Mouse (Mus musculus) hindbrain, embryonic 14.5 days (tissue): ENCODE measurements at regions not wholly inside any gene's neighbourhood (a gene's known extent, or its start where the extent isn't known, plus 50 kb on each side); places are given as distances from the start of the nearest gene placed in this dataset.

ENCODE experiments used
- ATAC-seq: fragments of 200-750 bp; cut with Nextera tagmentation; 2 replicates; pipeline ENCODE4 v1.8.0; 2017; ENCODE audit warnings: moderate number of reproducible peaks, mild to moderate bottlenecking, moderate TSS enrichment, moderate library complexity; ENCODE audit not compliant: low FRiP score
- DNase-seq: peaks from one replicate; pipeline ENCODE4 v3.0.0-alpha.2; 2015; ENCODE audit warnings: low spot score
- H3K27ac ChIP-seq: fragments of 300-500 bp; sonication (generic); 2 replicates; pipeline ENCODE4 v1.5.1; 2014; ENCODE audit warnings: mild to moderate bottlenecking, moderate library complexity
- H3K27me3 ChIP-seq: fragments of 300-500 bp; sonication (generic); 2 replicates; pipeline ENCODE4 v1.6.1; 2014; ENCODE audit warnings: mild to moderate bottlenecking, low read length, mixed read lengths; ENCODE audit not compliant: control insufficient read depth, insufficient read depth
- H3K36me3 ChIP-seq: fragments of 300-500 bp; sonication (generic); replicated peaks from 2 replicates; pipeline ENCODE4 v1.6.1; 2014; ENCODE audit not compliant: control insufficient read depth, insufficient read depth
- H3K4me1 ChIP-seq: fragments of 300-500 bp; sonication (generic); replicated peaks from 2 replicates; pipeline ENCODE4 v1.6.1; 2014; ENCODE audit warnings: antibody characterized with exemption, low read length, mixed read lengths; ENCODE audit not compliant: control insufficient read depth, insufficient read depth
- H3K4me2 ChIP-seq: fragments of 300-500 bp; sonication (generic); replicated peaks from 2 replicates; pipeline ENCODE4 v1.6.1; 2014; ENCODE audit warnings: mild to moderate bottlenecking, moderate library complexity
- H3K4me3 ChIP-seq: fragments of 300-500 bp; sonication (generic); replicated peaks from 2 replicates; pipeline ENCODE4 v1.5.1; 2014; ENCODE audit warnings: mild to moderate bottlenecking, low read length
- H3K9ac ChIP-seq: fragments of 300-500 bp; sonication (generic); 2 replicates; pipeline ENCODE4 v1.6.1; 2014
- H3K9me3 ChIP-seq: fragments of 300-500 bp; sonication (generic); 2 replicates; pipeline ENCODE4 v1.6.1; 2016; ENCODE audit warnings: low read length; ENCODE audit not compliant: control insufficient read depth
- WGBS: fragments of 180-500 bp; shearing (Covaris S2); extraction: QIAGEN DNeasy Blood & Tissue Kit; methylation state at CpG from one replicate; pipeline ENCODE4 v1.1.7; 2014; 5-methylcytosine and 5-hydroxymethylcytosine counted together

- Histone ChIP-seq H3K4me3 (no peak overlapping the region), H3K9me3 (no peaks in the 10 kb centered on the region), H3K27ac (no peak overlapping the region), H3K9ac (no peak overlapping the region), H3K36me3 (no peaks in the 10 kb centered on the region), H3K4me1 (no peaks in the 10 kb centered on the region), H3K27me3 (no peaks in the 10 kb centered on the region), H3K4me2 (no peak overlapping the region)
- DNase-seq: no peak
- WGBS: 76% methylated on average over 4 of the region's 4 CpGs
- no peak for ATAC-seq
Measured at GRCm38 (mm10) chr5:54356105-54356504, 357.8 kb downstream of the Stim2 start.

GRCm38 (mm10) chr5:54357501-54357900 is 359.2 kb downstream of the Stim2 start:
- ATAC-seq: no peak
- DNase-seq: no peak
- H3K27me3 ChIP-seq: no peaks in the 10 kb centered on the region
- WGBS: 69% methylated on average over 4 of the region's 4 CpGs
- no peaks in the 10 kb centered on the region for H3K36me3 ChIP-seq
- H3K4me1 ChIP-seq: no peaks in the 10 kb centered on the region
- H3K27ac ChIP-seq: no peak overlapping the region
- H3K4me2 ChIP-seq: no peak overlapping the region
- no peaks in the 10 kb centered on the region for H3K9me3 ChIP-seq
- H3K9ac ChIP-seq: no peak overlapping the region
- no peak overlapping the region for H3K4me3 ChIP-seq

GRCm38 (mm10) chr5:54358221-54358620 is 359.9 kb downstream of the Stim2 start:
- Histone ChIP-seq H3K9me3 (no peaks in the 10 kb centered on the region), H3K27ac (no peak overlapping the region), H3K4me3 (no peak overlapping the region), H3K36me3 (no peaks in the 10 kb centered on the region), H3K9ac (no peak overlapping the region), H3K4me1 (no peaks in the 10 kb centered on the region), H3K4me2 (no peak overlapping the region), H3K27me3 (no peaks in the 10 kb centered on the region)
- WGBS: 79% methylated on average over 2 of the region's 2 CpGs
- DNase-seq (no peak), ATAC-seq (no peak)
